Mouse (Mus musculus): ENCODE results near the gene Papss2.

- TF ChIP-seq CTCF (IDR thresholded peaks at IDR 0.05) = no peak
- TF ChIP-seq EP300 (IDR thresholded peaks at IDR 0.05) = no peak
These were observed 28.1 kb upstream of the Papss2 start for GRCm38 (mm10) chr19:32567447-32567846.
